Mouse (Mus musculus) urinary bladder, postnatal 14 days (tissue): ENCODE measurements around the gene Nfkb1.

Source experiments
- DNase-seq: peaks from one replicate; pipeline ENCODE4 v3.0.0; 2021; ENCODE audit warnings: low spot score

Gene Nfkb1

GRCm38 (mm10) chr3:135546212-135546923 lies 145.0 kb downstream of the Nfkb1 start:
- no peak for DNase-seq
